Mouse (Mus musculus) kidney, adult 2 months (tissue): ENCODE measurements at regions not wholly inside any gene's neighbourhood (a gene's known extent, or its start where the extent isn't known, plus 50 kb on each side); places are given as distances from the start of the nearest gene placed in this dataset.
"Not testable (repeated sequence)": the region's sequence is repeated elsewhere in the genome, so short reads cannot be mapped to it uniquely, and the experiment has no call there.

Source experiments
- DNase-seq: peaks from one replicate; pipeline ENCODE4 v3.0.0; 2021
- H3K27ac ChIP-seq: fragments of 200-500 bp; 2 replicates; pipeline ENCODE4 v1.5.1; 2012; ENCODE audit warnings: low read depth, low read length, control low read depth, inconsistent platforms; ENCODE audit not compliant: insufficient read depth
- H3K27me3 ChIP-seq: fragments of 200-500 bp; replicated peaks from 2 replicates; pipeline ENCODE4 v1.6.1; 2012; ENCODE audit warnings: mild to moderate bottlenecking, moderate library complexity, low read length, inconsistent platforms; ENCODE audit not compliant: control insufficient read depth, insufficient read depth
- H3K36me3 ChIP-seq: fragments of 200-500 bp; 2 replicates; pipeline ENCODE4 v1.6.1; 2012; ENCODE audit warnings: mild to moderate bottlenecking, moderate library complexity, low read length, inconsistent platforms; ENCODE audit not compliant: control insufficient read depth, insufficient read depth
- H3K4me1 ChIP-seq: fragments of 200-500 bp; 2 replicates; pipeline ENCODE4 v1.6.1; 2011; ENCODE audit warnings: low read length; ENCODE audit not compliant: control insufficient read depth, insufficient read depth
- H3K4me3 ChIP-seq: fragments of 200-500 bp; 2 replicates; pipeline ENCODE4 v1.5.1; 2011; ENCODE audit warnings: mild to moderate bottlenecking, low read depth, low read length, control low read depth; ENCODE audit not compliant: insufficient read depth
- CTCF ChIP-seq: fragments of 200-500 bp; conservative IDR thresholded peaks from 2 replicates; pipeline ENCODE4 v1.5.1; 2011; ENCODE audit warnings: low read depth, mild to moderate bottlenecking, control low read depth, low read length, moderate library complexity, mixed read lengths; ENCODE audit not compliant: insufficient read depth, insufficient read length
- POLR2A ChIP-seq: fragments of 200-500 bp; IDR thresholded peaks from one replicate; pipeline ENCODE4 v1.6.1; 2011; ENCODE audit warnings: low read depth, low read length, control low read depth
- WGBS: fragments of 180-500 bp; shearing (Covaris S2); methylation state at CpG from one replicate; pipeline ENCODE4 v1.1.7; 2018; 5-methylcytosine and 5-hydroxymethylcytosine counted together

GRCm38 (mm10) chr7:111846417-111846816 lies 66.6 kb upstream of the Galnt18 start:
- no peaks in the 10 kb centered on the region for H3K27me3 ChIP-seq
- TF ChIP-seq POLR2A (no peak), CTCF (no peak)
- no peaks in the 10 kb centered on the region for H3K36me3 ChIP-seq
- DNase-seq, result no peak
- H3K4me1 ChIP-seq, result no peaks in the 10 kb centered on the region
- H3K4me3 ChIP-seq, result no peak overlapping the region
- no peak overlapping the region for H3K27ac ChIP-seq
- 73% methylated on average over 1 of the region's 1 CpGs for WGBS

GRCm38 (mm10) chr7:111843715-111844114 lies 63.9 kb upstream of the Galnt18 start:
- WGBS, result 89% methylated on average over 4 of the region's 4 CpGs
- Histone ChIP-seq H3K4me3 (no peak overlapping the region), H3K36me3 (no peaks in the 10 kb centered on the region), H3K4me1 (no peaks in the 10 kb centered on the region), H3K27ac (no peak overlapping the region), H3K27me3 (no peaks in the 10 kb centered on the region)
- no peak for DNase-seq
- TF ChIP-seq CTCF (no peak), POLR2A (no peak)

DNA sequence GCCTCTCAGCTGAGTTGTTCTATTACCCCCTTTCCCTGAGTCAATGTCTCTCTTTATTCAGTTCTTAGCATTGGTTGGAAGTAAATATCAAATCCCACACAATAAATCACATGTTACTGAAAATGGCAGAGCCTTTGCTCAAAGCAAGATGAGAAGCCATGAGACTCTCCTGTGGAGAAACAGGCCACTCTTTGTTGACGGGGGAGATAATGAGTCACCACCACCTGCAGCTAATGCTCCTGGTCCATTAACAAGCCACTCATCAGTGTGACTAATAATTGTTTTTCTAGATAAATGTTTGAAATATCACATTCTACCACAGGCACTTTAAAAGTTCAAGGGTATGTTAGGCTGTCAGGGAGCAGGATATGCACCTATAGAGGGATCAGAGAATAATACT lies 61.0 kb upstream of the Galnt18 start:
- no peaks in the 10 kb centered on the region for H3K36me3 ChIP-seq
- 91% methylated on average over 1 of the region's 1 CpGs for WGBS

GRCm38 (mm10) chr7:111838162-111838561 lies 58.4 kb upstream of the Galnt18 start:
- TF ChIP-seq CTCF (no peak), POLR2A (no peak)
- Histone ChIP-seq H3K36me3 (no peaks in the 10 kb centered on the region), H3K4me1 (no peaks in the 10 kb centered on the region), H3K27me3 (no peaks in the 10 kb centered on the region; the same call in 1 of the 2 replicates), H3K27ac (no peak overlapping the region), H3K4me3 (no peak overlapping the region)
- WGBS, result 65% methylated on average over 3 of the region's 3 CpGs
- DNase-seq, result no peak

More for the DNA sequence above, 61.0 kb upstream of the Galnt18 start:
- Histone ChIP-seq H3K4me3 (no peak overlapping the region), H3K27ac (no peak overlapping the region), H3K4me1 (no peaks in the 10 kb centered on the region), H3K27me3 (no peaks in the 10 kb centered on the region)
- no peak for DNase-seq
- TF ChIP-seq POLR2A, result no peak
- no peak for TF ChIP-seq CTCF

GRCm38 (mm10) chr7:111834356-111834755 lies 54.6 kb upstream of the Galnt18 start:
- not testable (repeated sequence) for H3K27me3 ChIP-seq, H3K4me3 ChIP-seq
- peak; percentile 3 for DNase-seq

GRCm38 (mm10) chr7:111829931-111830330 lies 50.2 kb upstream of the Galnt18 start:
- 97% methylated on average over 1 of the region's 1 CpGs for WGBS
- no peaks in the 10 kb centered on the region for H3K36me3 ChIP-seq
- H3K27ac ChIP-seq, result no peak overlapping the region
- no peak for DNase-seq
- H3K4me3 ChIP-seq, result no peak overlapping the region
- H3K4me1 ChIP-seq, result no peaks in the 10 kb centered on the region
- H3K27me3 ChIP-seq, result no peaks in the 10 kb centered on the region
- TF ChIP-seq POLR2A, result no peak
- TF ChIP-seq CTCF, result no peak

More at GRCm38 (mm10) chr7:111834356-111834755, 54.6 kb upstream of the Galnt18 start:
- H3K4me1 ChIP-seq, H3K36me3 ChIP-seq, H3K27ac ChIP-seq: not testable (repeated sequence)
